Mouse (Mus musculus): Measurements from ENCODE around the gene Crybb3.

Crybb3 gene

DNA sequence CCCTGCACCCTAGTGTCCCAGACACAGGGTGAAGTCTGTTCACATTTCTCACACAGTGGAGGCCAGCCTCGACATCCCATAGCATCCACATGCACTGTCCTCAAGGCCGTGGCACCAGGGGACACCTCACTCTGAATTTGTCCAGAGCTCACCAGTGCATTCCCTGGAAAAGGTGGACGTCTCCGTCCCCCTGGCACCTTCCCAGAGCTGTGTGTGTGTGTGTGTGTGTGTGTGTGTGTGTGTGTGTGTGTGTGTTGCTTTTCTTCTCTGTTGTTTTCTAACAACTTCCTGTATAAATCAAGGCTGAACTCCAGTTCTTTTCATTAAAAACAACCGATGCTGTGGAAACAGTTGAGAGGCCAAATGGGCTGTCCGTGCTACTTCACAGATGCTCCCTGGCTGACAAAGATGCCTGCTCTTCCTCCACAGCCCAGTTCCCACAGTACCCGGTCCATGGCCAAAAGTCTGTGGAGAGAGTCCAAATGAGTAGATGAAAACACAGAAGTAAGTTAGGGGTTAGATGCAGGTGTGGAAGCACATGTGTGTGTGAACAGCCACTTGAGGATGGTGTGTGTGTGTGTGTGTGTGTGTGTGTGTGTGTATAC is 30.7 kb downstream of the Crybb3 start:
- intact Hi-C loops (cut with DNase I) = loop anchor here (5.0 kb wide), 1 partner anchor 618 kb away; no protein-coding TSS in a partner anchor

DNA sequence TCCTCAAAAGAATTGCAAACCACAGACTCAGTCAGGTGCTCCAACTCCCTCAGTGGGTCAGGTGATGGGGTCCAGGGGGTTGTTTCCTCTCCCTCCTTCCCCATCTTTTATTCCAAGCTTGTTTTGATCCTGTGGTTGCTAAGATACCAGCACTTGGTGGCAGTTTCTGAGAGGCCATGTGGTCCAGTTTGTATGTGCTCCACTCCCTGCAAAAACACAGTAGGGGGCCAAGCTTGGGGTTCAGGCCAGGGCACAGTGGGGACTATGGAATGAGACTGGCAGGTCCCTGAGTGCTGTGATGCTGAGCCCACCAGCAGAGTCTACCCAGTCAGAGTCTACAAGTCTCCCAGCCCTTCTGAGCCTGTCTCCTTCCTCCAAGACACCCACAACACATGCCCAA is 31.5 kb downstream of the Crybb3 start:
- intact Hi-C loops (cut with DNase I) = loop anchor here (5.0 kb wide), 1 partner anchor 618 kb away; no protein-coding TSS in a partner anchor

DNA sequence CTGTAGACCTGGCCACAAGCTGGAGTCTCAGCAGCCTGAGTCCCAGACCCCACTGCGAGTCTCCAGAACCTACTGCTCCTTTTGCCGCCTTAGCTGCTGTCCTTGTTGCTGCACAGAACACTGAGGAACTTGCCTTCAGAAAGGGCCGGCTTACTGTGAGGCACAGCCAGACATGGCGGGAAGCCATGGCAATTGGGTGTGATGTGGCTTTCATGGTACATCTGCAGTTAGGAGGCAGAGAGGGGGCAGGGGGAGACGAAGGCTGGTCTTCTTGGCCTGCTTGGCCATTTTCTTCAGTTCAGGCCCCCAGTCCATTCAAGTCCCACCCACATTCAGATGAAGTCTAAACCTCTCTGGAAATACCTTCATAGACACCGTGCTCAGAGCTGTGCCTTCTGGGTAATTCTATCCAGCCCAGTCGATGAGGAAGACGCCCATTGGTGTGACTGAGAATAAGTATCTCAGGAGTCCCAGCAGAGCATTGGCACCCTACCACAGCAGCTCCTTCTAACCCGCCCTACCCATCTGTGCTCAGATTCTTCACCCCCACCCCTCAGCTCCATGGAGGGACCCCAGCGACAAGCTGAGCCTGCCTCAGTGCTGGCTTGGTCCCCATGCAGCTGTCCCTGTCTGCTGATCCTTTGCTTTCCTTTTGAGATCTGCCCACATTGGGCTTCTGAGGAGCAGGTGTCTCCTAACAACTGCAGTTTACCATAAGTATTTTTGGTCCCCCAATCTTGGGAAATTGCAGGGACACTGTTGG is 35.7 kb downstream of the Crybb3 start:
- intact Hi-C loops (cut with DNase I) = no loop called here

DNA sequence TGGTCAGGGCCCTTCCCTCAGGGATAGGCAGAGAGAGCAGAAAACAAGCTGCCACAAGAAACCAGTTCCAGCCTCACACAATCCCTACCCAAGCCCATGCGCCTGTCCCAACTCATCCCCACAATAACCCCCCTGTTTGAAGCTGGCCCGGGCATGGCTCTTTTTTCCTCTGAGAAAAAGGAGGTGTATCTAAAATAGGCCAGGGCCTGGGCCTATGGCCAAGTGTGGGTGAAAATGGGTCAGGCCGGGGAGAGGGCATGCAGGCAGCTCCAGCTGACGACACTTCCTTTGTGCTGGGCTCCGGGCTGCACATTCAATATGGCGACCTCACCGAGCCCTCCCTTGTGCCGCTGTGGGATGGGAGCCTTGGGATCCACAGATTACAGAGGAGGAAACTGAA is 37.9 kb downstream of the Crybb3 start:
- intact Hi-C loops (cut with DNase I) = no loop called here

DNA sequence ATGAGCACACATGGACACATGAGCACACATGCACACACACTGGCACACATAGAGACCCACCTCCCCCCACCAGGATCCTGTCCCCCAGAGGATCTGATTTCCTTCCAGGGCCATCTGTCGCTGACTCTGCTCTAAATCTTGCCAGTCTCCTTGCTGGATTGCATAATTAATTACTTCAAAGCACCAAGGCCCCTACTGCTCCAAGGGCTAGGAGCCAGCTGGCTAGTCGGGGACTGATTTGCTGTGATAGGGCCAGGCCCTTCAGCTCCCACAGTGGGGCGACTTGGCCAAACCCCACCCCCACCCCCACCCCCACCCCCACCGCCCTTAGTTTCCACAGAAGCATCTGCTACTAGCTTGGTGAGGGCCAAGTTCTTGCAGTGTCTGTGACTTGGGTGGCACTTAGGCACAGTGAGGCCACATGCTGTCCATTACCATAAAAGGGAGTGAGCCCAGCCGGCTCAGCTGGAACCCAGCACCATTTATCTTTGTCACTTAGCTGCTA is 39.8 kb downstream of the Crybb3 start:
- intact Hi-C loops (cut with DNase I) = no loop called here

DNA sequence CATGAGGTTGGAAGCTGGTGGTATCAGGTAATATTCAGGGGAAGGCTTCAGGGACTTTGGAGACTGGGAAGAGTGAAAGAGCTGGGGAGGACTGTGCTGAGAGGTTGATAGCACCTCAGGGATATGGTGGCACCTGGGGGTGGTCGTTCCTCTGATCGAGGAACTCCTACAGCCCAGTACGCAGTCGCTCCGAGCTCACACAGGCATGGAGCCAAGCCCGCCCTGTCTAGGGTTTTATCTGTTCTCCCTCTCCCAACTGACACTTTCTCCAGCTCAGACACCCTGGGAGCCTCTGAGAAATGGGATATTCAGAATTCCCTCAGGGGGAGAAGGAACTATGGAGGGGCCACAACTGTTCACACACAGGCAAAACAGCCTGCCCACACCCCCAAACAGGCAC is 40.6 kb downstream of the Crybb3 start:
- intact Hi-C loops (cut with DNase I) = no loop called here

DNA sequence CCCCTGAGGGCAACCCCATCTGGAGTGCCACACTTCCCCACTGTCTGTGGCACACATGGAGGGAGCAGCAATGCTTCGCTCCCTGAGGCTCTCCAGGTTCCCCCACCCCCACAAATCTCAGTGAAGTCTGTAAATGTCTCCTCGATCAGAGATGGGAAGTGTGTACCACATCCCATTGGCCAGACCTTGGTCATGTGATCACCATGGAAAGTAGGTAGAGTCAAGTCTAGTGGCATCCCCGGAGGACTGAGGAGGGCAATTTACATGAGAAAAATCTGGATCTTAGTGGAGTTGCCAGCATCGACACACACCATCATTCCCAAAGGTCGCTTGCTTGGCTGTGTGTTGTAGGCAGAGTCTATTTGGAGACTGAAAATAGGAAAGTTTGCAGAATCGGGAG is 42.8 kb downstream of the Crybb3 start:
- intact Hi-C loops (cut with DNase I) = no loop called here

DNA sequence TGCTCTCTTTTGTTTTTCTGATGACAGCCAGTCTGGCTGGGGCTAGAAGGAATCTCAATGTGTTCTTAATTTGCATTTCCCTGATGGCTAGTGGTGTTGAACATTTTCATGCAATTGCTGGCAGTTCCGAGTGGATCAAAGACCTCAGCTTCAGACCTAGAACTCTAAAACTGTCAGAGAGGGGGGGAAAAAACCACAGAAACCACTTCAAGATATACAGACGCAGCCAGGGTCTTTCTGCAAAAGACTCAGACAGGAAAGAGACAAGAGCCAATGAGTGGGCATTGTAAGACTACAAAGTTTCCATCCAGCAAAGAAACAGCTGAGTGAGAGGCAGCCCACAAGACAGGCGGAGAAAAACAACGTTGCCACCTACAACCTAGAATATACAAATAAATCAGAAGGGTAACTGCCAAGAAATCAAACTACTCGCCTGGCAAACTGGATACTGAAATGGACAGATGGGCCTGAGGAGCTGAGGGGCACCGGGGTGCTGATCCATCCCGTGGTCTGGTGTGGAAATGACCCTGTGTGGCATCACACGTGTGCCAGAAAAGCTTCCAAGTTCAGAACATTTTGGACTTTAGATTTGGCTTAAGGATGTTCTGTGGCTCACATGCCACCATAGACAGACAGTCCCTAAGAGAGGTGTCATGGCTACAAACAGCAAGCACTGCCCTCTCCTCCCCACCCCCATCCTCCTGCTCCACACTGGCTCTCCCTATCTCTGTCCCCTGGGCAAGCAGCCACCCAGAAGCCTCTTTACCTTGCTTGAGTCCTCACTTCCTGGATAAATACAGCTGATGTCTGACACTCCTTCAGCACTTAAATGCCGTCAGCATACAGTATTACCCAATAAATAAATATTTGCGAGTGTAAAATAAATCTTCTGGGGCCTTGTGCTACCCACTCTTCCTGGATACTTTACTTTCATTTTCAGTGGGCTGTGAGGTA is 46.0 kb downstream of the Crybb3 start:
- intact Hi-C loops (cut with DNase I) = no loop called here

DNA sequence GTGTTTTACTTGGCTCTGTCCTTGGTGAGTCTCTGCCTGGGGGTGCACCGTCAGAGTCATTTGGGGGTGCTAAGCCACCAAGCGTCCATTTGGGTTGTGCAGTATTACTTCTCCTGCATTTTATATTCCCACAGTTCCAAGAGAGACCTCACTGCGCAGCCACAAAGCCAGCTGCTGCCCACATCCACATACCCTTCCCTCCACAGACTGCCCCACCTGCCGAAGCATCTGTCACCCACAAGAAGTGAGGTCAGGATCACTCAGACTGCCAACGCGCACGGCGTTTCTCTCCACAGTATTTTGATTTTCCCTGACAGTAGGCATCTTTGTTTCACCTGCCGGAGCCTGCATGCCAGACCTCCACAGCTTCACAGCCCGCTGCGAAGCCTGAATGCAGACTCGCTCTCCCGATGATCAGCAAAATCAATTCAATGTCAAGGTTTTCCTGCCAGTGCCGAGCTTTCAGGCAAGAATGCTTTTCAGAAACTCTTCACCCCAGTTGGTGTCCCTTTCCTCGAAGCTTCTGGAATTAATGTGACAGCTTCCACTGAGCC is 50.1 kb downstream of the Crybb3 start:
- intact Hi-C loops (cut with DNase I) = no loop called here

DNA sequence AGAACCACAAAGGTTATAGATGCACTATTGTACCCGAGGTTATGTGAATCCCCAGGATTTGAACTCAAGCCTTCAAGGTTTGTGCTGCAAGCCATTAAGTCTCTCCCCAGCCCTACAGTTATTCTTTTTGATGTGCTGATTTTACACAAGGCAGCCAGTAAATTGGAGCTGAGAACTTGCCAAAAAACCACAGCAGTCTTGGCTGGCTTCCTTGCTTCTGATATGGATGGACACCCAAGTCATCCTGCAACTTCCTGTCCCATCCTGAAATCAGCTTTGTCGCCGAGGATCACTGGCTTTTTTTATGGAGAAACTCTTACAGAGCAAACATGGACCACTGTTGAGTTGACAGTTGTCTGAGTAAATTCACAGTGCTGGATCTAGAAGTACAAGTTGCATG is 51.3 kb downstream of the Crybb3 start:
- intact Hi-C loops (cut with DNase I) = no loop called here

DNA sequence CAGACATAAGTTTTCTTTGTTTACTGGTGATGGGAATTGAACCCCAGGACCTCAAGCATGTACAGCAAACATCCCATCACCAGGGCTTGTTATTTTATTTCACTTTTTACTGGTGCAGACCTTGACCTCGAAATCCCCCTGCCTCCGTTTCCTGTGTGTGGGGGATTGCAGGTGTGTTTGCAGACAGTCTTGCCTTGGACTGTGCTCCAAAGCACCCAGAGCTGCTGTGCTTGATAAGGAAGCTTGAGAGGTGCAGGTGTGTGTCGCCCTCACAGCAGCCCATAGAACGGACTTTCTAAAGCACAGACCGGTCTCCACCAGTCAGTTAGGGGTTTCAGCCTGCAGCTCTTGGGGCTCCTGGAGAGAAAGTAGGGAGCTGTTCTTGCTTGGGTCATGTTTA is 54.7 kb downstream of the Crybb3 start:
- intact Hi-C loops (cut with DNase I) = no loop called here

Data from adrenal gland (tissue).